Mouse (Mus musculus) right cerebral cortex, postnatal 36 days (tissue): Measurements from ENCODE around the gene Clptm1.

Experiments
- DNase-seq, 2 experiments: peaks; one replicate each; pipeline ENCODE4 v3.0.0; 2022; ENCODE audit warnings: low spot score in 2 of 2, mixed read lengths in 1 of 2

The Clptm1 gene

GRCm38 (mm10) chr7:19664455-19664954 is 328 bp downstream of the Clptm1 start:
- no peak for DNase-seq

GRCm38 (mm10) chr7:19663940-19664339 is 893 bp downstream of the Clptm1 start:
- no peak for DNase-seq

- DNase-seq, result no peak
These were observed 12.2 kb downstream of the Clptm1 start for GRCm38 (mm10) chr7:19652614-19653013.

- no peak for DNase-seq
These were observed 13.6 kb downstream of the Clptm1 start for GRCm38 (mm10) chr7:19651063-19651786.

GRCm38 (mm10) chr7:19641223-19641622 is 23.6 kb downstream of the Clptm1 start:
- peak in 1 of 2 experiments; percentile 71 for DNase-seq

GRCm38 (mm10) chr7:19635074-19635827 is 29.6 kb downstream of the Clptm1 start:
- DNase-seq, result no peak

- no peak for DNase-seq
These were observed 30.2 kb downstream of the Clptm1 start for GRCm38 (mm10) chr7:19634591-19634990.

- DNase-seq, result no peak
These were observed 31.0 kb downstream of the Clptm1 start for GRCm38 (mm10) chr7:19633855-19634254.

GRCm38 (mm10) chr7:19633197-19633596 is 31.6 kb downstream of the Clptm1 start:
- DNase-seq, result no peak

GRCm38 (mm10) chr7:19632720-19633119 is 32.1 kb downstream of the Clptm1 start:
- no peak for DNase-seq

GRCm38 (mm10) chr7:19632275-19632674 is 32.6 kb downstream of the Clptm1 start:
- DNase-seq, result no peak

- DNase-seq, result peak; percentile 79 to 80
These were observed 35.5 kb downstream of the Clptm1 start, which contains the start of gene Relb for GRCm38 (mm10) chr7:19629361-19629734. TSS of gene Relb (minus strand) at chr7:19629438.

- DNase-seq, result peak; percentile 79 to 87
These were observed 36.1 kb downstream of the Clptm1 start for GRCm38 (mm10) chr7:19628536-19629360.

- DNase-seq, result no peak
These were observed 36.7 kb downstream of the Clptm1 start for GRCm38 (mm10) chr7:19628192-19628535.

- no peak for DNase-seq
These were observed 37.1 kb downstream of the Clptm1 start for GRCm38 (mm10) chr7:19627721-19628120.

GRCm38 (mm10) chr7:19623433-19623832 is 41.4 kb downstream of the Clptm1 start:
- no peak for DNase-seq

GRCm38 (mm10) chr7:19622241-19622640 is 42.6 kb downstream of the Clptm1 start:
- no peak for DNase-seq

GRCm38 (mm10) chr7:19620811-19621210 is 44.0 kb downstream of the Clptm1 start:
- peak; percentile 51 to 62 for DNase-seq

GRCm38 (mm10) chr7:19619004-19619801 is 45.6 kb downstream of the Clptm1 start:
- DNase-seq, result peak; percentile 49 to 60

GRCm38 (mm10) chr7:19615036-19615577 is 49.7 kb downstream of the Clptm1 start:
- DNase-seq, result no peak

- no peak for DNase-seq
These were observed 53.9 kb downstream of the Clptm1 start for GRCm38 (mm10) chr7:19610969-19611368.
